Mouse (Mus musculus) cortical plate, adult 2 months (tissue): ENCODE results near the gene Gal3st1.

Experiments
- CTCF ChIP-seq: fragments of 200-500 bp; IDR thresholded peaks from 2 replicates; pipeline ENCODE4 v1.5.1; 2011; ENCODE audit warnings: mild to moderate bottlenecking, control low read depth, low read length; ENCODE audit not compliant: insufficient read depth; ENCODE audit errors: extremely low read depth
- POLR2A ChIP-seq: fragments of 200-500 bp; IDR thresholded peaks from 2 replicates; pipeline ENCODE4 v1.6.1; 2011; ENCODE audit warnings: mild to moderate bottlenecking, low read length, control low read depth; ENCODE audit not compliant: insufficient read depth; ENCODE audit errors: extremely low read depth

- TF ChIP-seq POLR2A = no peak
- no peak for TF ChIP-seq CTCF
Measured at GRCm38 (mm10) chr11:4046526-4046925, 63.1 kb downstream of the Gal3st1 start.
